26 mouse cellular contexts compared by ENCODE assay signal in the genomic region with DNA sequence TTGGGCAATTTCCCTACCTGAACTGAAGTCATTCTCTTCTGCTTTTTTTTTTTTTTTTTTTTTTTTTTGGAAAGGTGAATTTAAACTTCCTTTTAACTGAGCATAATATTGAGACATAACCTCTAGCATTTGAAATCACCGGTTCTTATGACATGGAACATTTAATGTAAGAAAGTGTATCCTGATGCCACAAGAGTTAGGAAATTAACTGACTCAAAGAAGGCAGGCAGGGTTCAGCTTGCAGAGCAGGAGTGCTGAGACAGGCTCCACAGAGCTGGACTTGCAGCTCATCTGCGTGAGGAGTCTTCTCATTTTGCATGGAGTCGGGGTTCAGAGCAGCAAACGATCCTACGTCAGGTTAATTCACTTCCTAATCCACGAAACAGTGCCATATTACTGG.
"Had no signal": no experiment of that assay in that cellular context is flagged by ENCODE, and none has a peak within 500 bp of the region (broad histone marks: within the 10 kb centered on the region; RNA-seq: fewer than 3 reads in every experiment).

No protein-coding gene starts in this region.

- H3K9ac ChIP-seq: heart, embryonic 13.5 days; heart, embryonic 15.5 days; hindbrain, embryonic 13.5 days; hindbrain, embryonic 15.5 days; kidney, embryonic 15.5 days; limb, embryonic 12.5 days had no signal

- H3K9me3 ChIP-seq: heart, embryonic 10.5 days; heart, embryonic 13.5 days; heart, embryonic 15.5 days; hindbrain, embryonic 13.5 days; hindbrain, embryonic 15.5 days; kidney, embryonic 15.5 days; limb, embryonic 10.5 days; limb, embryonic 12.5 days had no signal

- H3K4me2 ChIP-seq: heart, embryonic 13.5 days; heart, embryonic 15.5 days; hindbrain, embryonic 13.5 days; hindbrain, embryonic 15.5 days; kidney, embryonic 15.5 days; limb, embryonic 12.5 days; liver, embryonic 11.5 days had no signal

- DNase-seq: gastrocnemius, adult 2 months; gastrocnemius, postnatal 10 days; gastrocnemius, postnatal 36 days; heart, adult 18-20 months; heart, postnatal 14 days; heart, postnatal 36 days; kidney, adult 11 months; kidney, adult 2 months; kidney, adult 9 months; kidney, postnatal 14 days; kidney, postnatal 36 days; layer of hippocampus, adult 9-11 months; liver had no signal

- H3K4me3 ChIP-seq: gastrocnemius, adult 2 months; heart, embryonic 10.5 days; heart, embryonic 13.5 days; heart, embryonic 15.5 days; hindbrain, embryonic 13.5 days; hindbrain, embryonic 15.5 days; kidney, embryonic 15.5 days; left cerebral cortex, adult 2 months; limb, embryonic 10.5 days; limb, embryonic 12.5 days had no signal

- H3K27me3 ChIP-seq: heart, embryonic 13.5 days; heart, embryonic 15.5 days; hindbrain, embryonic 13.5 days; hindbrain, embryonic 15.5 days; kidney, embryonic 15.5 days; limb, embryonic 12.5 days had no signal

- ATAC-seq: hindbrain, postnatal 0 days; intestine, embryonic 16.5 days had no signal

- H3K27ac ChIP-seq: gastrocnemius, adult 2 months; heart, embryonic 10.5 days; heart, embryonic 13.5 days; heart, embryonic 15.5 days; hindbrain, embryonic 13.5 days; hindbrain, embryonic 15.5 days; hindbrain, postnatal 0 days; kidney, embryonic 15.5 days; kidney, postnatal 0 days; left cerebral cortex, adult 2 months; limb, embryonic 10.5 days; limb, embryonic 12.5 days had no signal

- H3K4me1 ChIP-seq: heart, embryonic 10.5 days; heart, embryonic 13.5 days; heart, embryonic 15.5 days; hindbrain, embryonic 13.5 days; hindbrain, embryonic 15.5 days; kidney, embryonic 15.5 days; limb, embryonic 10.5 days; limb, embryonic 12.5 days had no signal

- H3K36me3 ChIP-seq: heart, embryonic 10.5 days; heart, embryonic 15.5 days; kidney, embryonic 15.5 days; limb, embryonic 10.5 days; limb, embryonic 12.5 days had no signal
